Mouse (Mus musculus) CH12.LX (cell line): ENCODE results near the gene Hist1h1c. TPM values are rescaled to one million over a fixed set of nuclear protein-coding genes. Genes with fewer than 3 reads are reported as not detected.

Source experiments
- DNase-seq: peaks from one replicate; pipeline ENCODE4 v3.0.0-alpha.2; 2013; ENCODE audit errors: extremely low read depth
- H3K27ac ChIP-seq: 2 replicates; pipeline ENCODE4 v1.5.1; 2012; ENCODE audit warnings: low read depth, mild to moderate bottlenecking, control low read depth, moderate library complexity; ENCODE audit not compliant: insufficient read depth
- H3K27me3 ChIP-seq: replicated peaks from 2 replicates; pipeline ENCODE3; 2012; ENCODE audit warnings: inconsistent platforms
- H3K36me3 ChIP-seq, 2 experiments: replicated peaks in 1 of 2; 2 replicates each; pipeline versions ENCODE3 to v1.6.1; 2012; ENCODE audit warnings: inconsistent platforms in 1 of 2, low read length in 1 of 2, mild to moderate bottlenecking in 1 of 2, mixed read lengths in 1 of 2, moderate library complexity in 1 of 2; ENCODE audit not compliant: control insufficient read depth in 1 of 2, insufficient read depth in 1 of 2
- H3K4me1 ChIP-seq, 2 experiments: 2 replicates each; pipeline ENCODE4 v1.6.1; 2012; ENCODE audit warnings: inconsistent platforms in 1 of 2, moderate library complexity in 1 of 2; ENCODE audit not compliant: insufficient read depth in 2 of 2, control insufficient read depth in 1 of 2
- H3K4me2 ChIP-seq: 2 replicates; pipeline ENCODE4 v1.6.1; 2012; ENCODE audit warnings: low read depth, mild to moderate bottlenecking, control low read depth; ENCODE audit not compliant: poor library complexity, insufficient read depth, severe bottlenecking
- H3K4me3 ChIP-seq, 3 experiments: fragments of 150-350 bp in 1 of 3; sonication (generic) in 1 of 3; replicated peaks in 1 of 3; 2 replicates each; pipeline versions ENCODE3 to v1.5.1; 2011 to 2012; ENCODE audit warnings: low read depth in 2 of 3, low read length in 2 of 3, mild to moderate bottlenecking in 2 of 3, moderate library complexity in 2 of 3, control low read depth in 1 of 3, improper control_type of control experiment in 1 of 3, inconsistent platforms in 1 of 3, mixed read lengths in 1 of 3; ENCODE audit not compliant: poor library complexity in 1 of 3
- H3K79me2 ChIP-seq: replicated peaks from 2 replicates; pipeline ENCODE4 v1.6.1; 2012; ENCODE audit warnings: mild to moderate bottlenecking, moderate library complexity; ENCODE audit not compliant: control insufficient read depth, poor library complexity, insufficient read depth, severe bottlenecking; ENCODE audit errors: extremely low read depth
- H3K9ac ChIP-seq: 2 replicates; pipeline ENCODE4 v1.6.1; 2012; ENCODE audit warnings: low read depth, mild to moderate bottlenecking, control low read depth, moderate library complexity; ENCODE audit not compliant: insufficient read depth
- H3K9me3 ChIP-seq: replicated peaks from 2 replicates; pipeline ENCODE3; 2012; ENCODE audit warnings: low read length, inconsistent platforms, mixed read lengths
- BHLHE40 ChIP-seq: IDR thresholded peaks from 2 replicates; pipeline ENCODE4 v1.6.1; 2011; ENCODE audit warnings: mild to moderate bottlenecking, low read depth, low read length, improper control_type of control experiment
- CHD1 ChIP-seq: IDR thresholded peaks from 2 replicates; pipeline ENCODE4 v1.6.1; 2012; ENCODE audit warnings: low read depth, low read length, improper control_type of control experiment, inconsistent platforms
- CTCF ChIP-seq, 2 experiments: IDR thresholded peaks in 1 of 2; conservative IDR thresholded peaks in 1 of 2; 2 replicates each; pipeline ENCODE4 v1.5.1; 2011 to 2012; ENCODE audit warnings: low read depth in 2 of 2, low read length in 2 of 2, improper control_type of control experiment in 1 of 2, inconsistent platforms in 1 of 2, mild to moderate bottlenecking in 1 of 2, moderate library complexity in 1 of 2
- E2F4 ChIP-seq: IDR thresholded peaks from 2 replicates; pipeline ENCODE4 v1.6.1; 2011; ENCODE audit warnings: low read depth, low read length, improper control_type of control experiment; ENCODE audit not compliant: insufficient replicate concordance
- ELF1 ChIP-seq: IDR thresholded peaks from 2 replicates; pipeline ENCODE4 v1.6.1; 2014; ENCODE audit warnings: low read depth, mild to moderate bottlenecking, inconsistent platforms, low read length, improper control_type of control experiment
- EP300 ChIP-seq: IDR thresholded peaks from 2 replicates; pipeline ENCODE4 v1.6.1; 2011; ENCODE audit warnings: low read length, improper control_type of control experiment
- HCFC1 ChIP-seq: IDR thresholded peaks from 2 replicates; pipeline ENCODE4 v1.6.1; 2012; ENCODE audit warnings: low read depth, mild to moderate bottlenecking, inconsistent platforms, low read length, improper control_type of control experiment
- IRF4 ChIP-seq: IDR thresholded peaks from 2 replicates; pipeline ENCODE4 v1.6.1; 2014; ENCODE audit warnings: low read depth, mild to moderate bottlenecking, inconsistent platforms, low read length, improper control_type of control experiment
- JUN ChIP-seq: IDR thresholded peaks from 2 replicates; pipeline ENCODE4 v1.6.1; 2011; ENCODE audit warnings: low read depth, mild to moderate bottlenecking, low read length, improper control_type of control experiment, moderate library complexity; ENCODE audit not compliant: insufficient read depth
- JUND ChIP-seq: conservative IDR thresholded peaks from 2 replicates; pipeline ENCODE4 v1.6.1; 2011; ENCODE audit warnings: low read depth, low read length, improper control_type of control experiment
- KAT2A ChIP-seq: IDR thresholded peaks from 2 replicates; pipeline ENCODE4 v1.6.1; 2012; ENCODE audit warnings: low read length, improper control_type of control experiment, inconsistent platforms; ENCODE audit not compliant: insufficient replicate concordance
- MAFK ChIP-seq: IDR thresholded peaks from 2 replicates; pipeline ENCODE4 v1.6.1; 2011; ENCODE audit warnings: low read length, improper control_type of control experiment; ENCODE audit not compliant: insufficient replicate concordance
- MXI1 ChIP-seq: IDR thresholded peaks from 2 replicates; pipeline ENCODE4 v1.6.1; 2011; ENCODE audit warnings: mild to moderate bottlenecking, low read depth, low read length, improper control_type of control experiment
- NELFE ChIP-seq: IDR thresholded peaks from 2 replicates; pipeline ENCODE4 v1.6.1; 2011; ENCODE audit warnings: low read depth, low read length, improper control_type of control experiment
- PAX5 ChIP-seq: IDR thresholded peaks from 2 replicates; pipeline ENCODE4 v1.6.1; 2012; ENCODE audit warnings: low read length, inconsistent platforms, mixed read lengths
- RAD21 ChIP-seq: IDR thresholded peaks from 2 replicates; pipeline ENCODE4 v1.6.1; 2011; ENCODE audit warnings: low read depth, mild to moderate bottlenecking, low read length, improper control_type of control experiment, moderate library complexity
- SIN3A ChIP-seq: IDR thresholded peaks from 2 replicates; pipeline ENCODE4 v1.6.1; 2012; ENCODE audit warnings: low read length, improper control_type of control experiment, inconsistent platforms
- SMC3 ChIP-seq: IDR thresholded peaks from 2 replicates; pipeline ENCODE4 v1.6.1; 2011; ENCODE audit warnings: low read depth, low read length, improper control_type of control experiment
- UBTF ChIP-seq: IDR thresholded peaks from 2 replicates; pipeline ENCODE4 v1.6.1; 2012; ENCODE audit warnings: low read depth, mild to moderate bottlenecking, inconsistent platforms, low read length, improper control_type of control experiment, moderate library complexity
- USF2 ChIP-seq: conservative IDR thresholded peaks from 2 replicates; pipeline ENCODE4 v1.6.1; 2011; ENCODE audit warnings: low read depth, low read length, improper control_type of control experiment
- ZKSCAN1 ChIP-seq: IDR thresholded peaks from 2 replicates; pipeline ENCODE4 v1.6.1; 2012; ENCODE audit warnings: low read depth, inconsistent platforms, low read length, improper control_type of control experiment, borderline replicate concordance
- dilution Hi-C: fragments of 300-500 bp; cut with MboI; formaldehyde crosslinking; loops from 2 replicates; pipeline ENCODE4 v1.14.3; 2020; ENCODE audit warnings: low sequenced_read_pairs; ENCODE audit not compliant: extremely low pct_unique_long_range_greater_than_20kb, extremely low pct_ligation_motif_present
- in situ Hi-C: fragments of 300-500 bp; cut with MboI; formaldehyde crosslinking; loops from 3 replicates; pipeline ENCODE4 v1.14.3; 2019; ENCODE audit warnings: low sequenced_read_pairs, low pct_ligation_motif_present, low pct_unique_long_range_greater_than_20kb, mixed read lengths
- polyA plus RNA-seq: library from polyadenylated mRNA; unstranded; fragments of >175 nt; gene quantifications from 2 replicates; pipeline ENCODE4 v1.2.1, GENCODE M21; 2012; ENCODE audit warnings: low read depth; ENCODE audit not compliant: insufficient read length
- total RNA-seq, 2 experiments: library from RNA; depleted of rRNA; stranded (reverse); fragments of 300-350 nt in 1 of 2; fragments of >200 nt in 1 of 2; gene quantifications; 2 replicates each; pipeline ENCODE4 v1.2.3; 2012 to 2014

Hist1h1c gene
- total and polyA plus RNA-seq, 3 experiments, result 12.5 to 597 (median 22.8) TPM

GRCm38 (mm10) chr13:23724239-23724638 is 14.4 kb upstream of the Hist1h1c start:
- H3K4me2 ChIP-seq, result no peak overlapping the region
- no peak for TF ChIP-seq MAFK
- no peak for TF ChIP-seq BHLHE40
- no peak for TF ChIP-seq ELF1
- no peak for TF ChIP-seq CHD1
- TF ChIP-seq NELFE, result no peak
- TF ChIP-seq MXI1, result no peak
- TF ChIP-seq UBTF, result no peak
- TF ChIP-seq E2F4, result no peak
- no peak for TF ChIP-seq PAX5
- no peak for TF ChIP-seq EP300
- no peak for TF ChIP-seq HCFC1
- no peak overlapping the region for H3K27ac ChIP-seq
- dilution Hi-C loops (no loop called here), in situ Hi-C loops (loop anchor here (10.0 kb wide), 1 partner anchor 89 kb away; no protein-coding TSS in a partner anchor)
- H3K4me1 ChIP-seq, result no peaks in the 10 kb centered on the region
- H3K9ac ChIP-seq, result no peak overlapping the region
- no peaks in the 10 kb centered on the region for H3K27me3 ChIP-seq
- H3K9me3 ChIP-seq, result no peaks in the 10 kb centered on the region
- DNase-seq, result no peak
- no peak overlapping the region for H3K4me3 ChIP-seq
- H3K36me3 ChIP-seq, result no peaks in the 10 kb centered on the region
- no peaks in the 10 kb centered on the region for H3K79me2 ChIP-seq

- in situ Hi-C loops (loop anchor here (10.0 kb wide), 1 partner anchor 90 kb away; no protein-coding TSS in a partner anchor), dilution Hi-C loops (no loop called here)
- DNase-seq, result no peak
- no peaks in the 10 kb centered on the region for H3K79me2 ChIP-seq
- H3K36me3 ChIP-seq, result no peaks in the 10 kb centered on the region
- no peak overlapping the region for H3K27ac ChIP-seq
- no peaks in the 10 kb centered on the region for H3K27me3 ChIP-seq
- no peaks in the 10 kb centered on the region for H3K9me3 ChIP-seq
- H3K9ac ChIP-seq, result no peak overlapping the region
- no peak overlapping the region for H3K4me3 ChIP-seq
- TF ChIP-seq JUND (no peak), RAD21 (no peak), SIN3A (no peak), JUN (no peak), USF2 (no peak), SMC3 (no peak), IRF4 (no peak), HCFC1 (no peak), ZKSCAN1 (no peak), CTCF (conservative IDR thresholded peaks at IDR 0.05 in 1 of 2, IDR thresholded peaks at IDR 0.05 in 1 of 2; ENCODE audit: low read depth in 2 of 2, low read length in 2 of 2) (no peak), KAT2A (no peak)
- no peaks in the 10 kb centered on the region for H3K4me1 ChIP-seq
- H3K4me2 ChIP-seq, result no peak overlapping the region
These were observed 13.4 kb upstream of the Hist1h1c start for GRCm38 (mm10) chr13:23725213-23725612.
